Mouse (Mus musculus) forebrain, embryonic 12.5 days (tissue): Measurements from ENCODE around the gene Fam213b. TPM values are rescaled to one million over a fixed set of nuclear protein-coding genes. Genes with fewer than 3 reads are reported as not detected.

ENCODE experiments used
- ATAC-seq: fragments of 200-750 bp; cut with Nextera tagmentation; 2 replicates; pipeline ENCODE4 v1.8.0; 2017; ENCODE audit warnings: moderate TSS enrichment; ENCODE audit not compliant: low FRiP score
- H3K27ac ChIP-seq: fragments of 300-500 bp; sonication (generic); 2 replicates; pipeline ENCODE4 v1.5.1; 2016; ENCODE audit warnings: mild to moderate bottlenecking
- H3K27me3 ChIP-seq: fragments of 300-500 bp; sonication (generic); 2 replicates; pipeline ENCODE4 v1.6.1; 2016; ENCODE audit warnings: mild to moderate bottlenecking
- H3K36me3 ChIP-seq: fragments of 300-500 bp; sonication (generic); replicated peaks from 2 replicates; pipeline ENCODE4 v1.6.1; 2016; ENCODE audit warnings: mild to moderate bottlenecking
- H3K4me1 ChIP-seq: fragments of 300-500 bp; sonication (generic); 2 replicates; pipeline ENCODE4 v1.6.1; 2016
- H3K4me2 ChIP-seq: fragments of 300-500 bp; sonication (generic); 2 replicates; pipeline ENCODE4 v1.6.1; 2016; ENCODE audit warnings: mild to moderate bottlenecking, moderate library complexity
- H3K4me3 ChIP-seq: fragments of 300-500 bp; sonication (generic); replicated peaks from 2 replicates; pipeline ENCODE4 v1.5.1; 2016; ENCODE audit warnings: mild to moderate bottlenecking
- H3K9ac ChIP-seq: fragments of 300-500 bp; sonication (generic); 2 replicates; pipeline ENCODE4 v1.6.1; 2016; ENCODE audit warnings: mild to moderate bottlenecking
- H3K9me3 ChIP-seq: fragments of 300-500 bp; sonication (generic); 2 replicates; pipeline ENCODE4 v1.6.1; 2016
- WGBS: fragments of 180-500 bp; shearing (Covaris S2); methylation state at CpG from one replicate; pipeline ENCODE4 v1.1.7; 2016; 5-methylcytosine and 5-hydroxymethylcytosine counted together
- polyA plus RNA-seq: library from polyadenylated mRNA; unstranded; fragments of >200 nt; fragmentation: Nextera tagmentation; extraction: Ambion mirVana; gene quantifications from 2 replicates; pipeline ENCODE4 v1.2.1, GENCODE M21; 2016

The Fam213b gene
- 29.8 and 30.3 TPM in 2 replicates for polyA plus RNA-seq

DNA sequence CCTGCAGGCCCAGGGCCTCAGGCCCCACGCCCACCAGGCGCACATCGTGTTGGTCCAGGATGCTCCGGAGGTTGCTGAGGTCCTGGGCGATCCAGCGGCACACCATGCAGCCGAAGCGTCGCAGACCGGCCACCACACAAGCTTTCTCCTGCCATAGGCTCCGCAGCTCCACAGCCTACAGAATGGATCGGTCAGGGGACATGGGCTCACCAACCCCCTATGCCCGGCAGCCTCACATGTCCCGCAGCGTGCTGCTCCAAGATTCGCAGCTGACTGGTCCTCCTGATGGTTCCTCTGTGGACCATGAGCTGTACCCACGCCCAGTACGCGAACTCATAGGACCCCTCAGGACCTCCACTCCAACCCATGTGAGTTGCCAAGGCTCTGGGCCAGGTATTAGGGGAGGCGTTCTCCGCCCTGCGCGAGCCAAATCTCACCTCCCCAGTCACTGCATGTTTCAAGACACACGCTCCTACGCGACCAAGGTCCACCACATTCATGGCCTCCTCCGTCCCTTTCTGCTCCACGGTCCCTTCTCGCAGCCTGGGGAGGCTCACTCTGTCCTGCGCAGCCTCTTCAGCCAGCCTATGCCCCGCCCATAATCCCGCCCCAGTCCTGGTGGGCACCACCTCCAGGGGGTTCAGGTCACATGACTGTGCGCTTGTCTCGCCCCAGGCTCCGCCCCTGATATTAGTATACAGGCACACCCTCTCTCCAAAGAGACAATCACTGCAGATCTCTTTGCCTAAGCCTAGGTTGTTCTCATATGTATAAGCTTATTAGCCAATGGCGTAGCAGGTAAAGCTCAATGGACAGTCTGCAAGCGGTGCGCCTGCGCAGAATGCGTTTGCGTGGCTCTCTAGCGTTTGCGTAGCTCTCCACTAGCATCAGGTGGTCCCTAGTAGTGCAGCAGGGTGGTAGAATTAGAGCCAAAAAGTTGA, at the start of gene Fam213b:
Gene Fam213b, minus strand, starts transcription at position 630 of the 941 bp plus-strand sequence.
- Histone ChIP-seq H3K4me3 (peak within 1 kb of the TSS; percentile 56), H3K9ac (peak within 1 kb of the TSS; percentile 67), H3K27ac (peak within 1 kb of the TSS; percentile 63), H3K9me3 (no peaks in the 10 kb centered on the region), H3K4me1 (peaks cover 17% of the 10 kb centered on the region), H3K4me2 (peak within 1 kb of the TSS; percentile 92), H3K27me3 (0 out of 2 replicates have a peak, but pooled peaks cover 22% of the 10 kb centered on the region), H3K36me3 (no peaks in the 10 kb centered on the region)
- ATAC-seq, result peak; percentile 98
- WGBS, result 2% methylated on average over 43 of the region's 43 CpGs

DNA sequence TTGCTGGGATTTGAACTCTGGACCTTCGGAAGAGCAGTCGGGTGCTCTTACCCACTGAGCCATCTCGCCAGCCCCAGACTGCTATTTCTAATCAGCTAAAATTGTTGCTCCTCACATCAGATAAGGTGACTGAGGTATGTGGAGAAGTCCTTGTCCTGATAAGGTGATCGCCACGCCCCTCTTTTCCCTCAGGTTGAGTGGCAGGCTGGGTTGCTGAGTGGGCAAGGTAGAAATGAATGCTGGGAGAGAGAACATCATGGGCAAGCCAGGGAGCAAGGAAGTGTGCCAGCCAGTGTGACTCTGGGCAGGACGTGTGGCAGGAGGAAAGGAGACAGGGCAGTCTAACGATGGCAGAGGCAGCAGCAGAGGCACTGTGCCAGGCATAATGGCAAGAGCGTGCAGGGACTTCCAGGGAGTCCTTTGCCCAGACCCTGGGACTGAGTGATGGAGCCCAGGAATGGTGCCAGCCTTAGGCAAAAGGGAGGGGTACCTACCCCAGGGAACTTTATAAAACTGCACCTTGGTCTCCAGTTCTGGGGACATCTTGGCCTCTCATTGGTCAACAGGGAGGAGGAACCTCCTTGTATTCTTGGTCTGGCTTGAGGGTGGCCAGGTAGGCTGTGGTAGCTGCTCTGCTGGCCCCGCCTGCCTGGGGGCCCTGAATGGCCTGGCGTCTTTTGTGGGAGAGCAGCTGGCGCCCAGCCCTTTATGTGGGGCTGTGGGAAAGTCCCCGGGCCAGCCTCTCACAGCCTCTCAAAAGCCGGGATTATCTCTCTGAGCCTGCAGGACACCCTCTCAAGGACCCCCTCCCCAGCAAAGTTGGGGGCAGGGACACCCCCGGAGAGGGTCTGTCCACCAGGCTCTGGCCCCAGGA, 49.4 kb upstream of the Fam213b start:
- Histone ChIP-seq H3K4me3 (peak overlapping the region; percentile 13; the same call in 1 of the 2 replicates), H3K9me3 (no peaks in the 10 kb centered on the region), H3K36me3 (no peaks in the 10 kb centered on the region), H3K27ac (peak overlapping the region; percentile 95), H3K4me2 (peak overlapping the region; percentile 41), H3K9ac (no peak overlapping the region), H3K27me3 (peaks cover 18% of the 10 kb centered on the region; the same call in 1 of the 2 replicates), H3K4me1 (peaks cover 83% of the 10 kb centered on the region)
- 29% methylated on average over 14 of the region's 14 CpGs for WGBS
- peak; percentile 68 for ATAC-seq

DNA sequence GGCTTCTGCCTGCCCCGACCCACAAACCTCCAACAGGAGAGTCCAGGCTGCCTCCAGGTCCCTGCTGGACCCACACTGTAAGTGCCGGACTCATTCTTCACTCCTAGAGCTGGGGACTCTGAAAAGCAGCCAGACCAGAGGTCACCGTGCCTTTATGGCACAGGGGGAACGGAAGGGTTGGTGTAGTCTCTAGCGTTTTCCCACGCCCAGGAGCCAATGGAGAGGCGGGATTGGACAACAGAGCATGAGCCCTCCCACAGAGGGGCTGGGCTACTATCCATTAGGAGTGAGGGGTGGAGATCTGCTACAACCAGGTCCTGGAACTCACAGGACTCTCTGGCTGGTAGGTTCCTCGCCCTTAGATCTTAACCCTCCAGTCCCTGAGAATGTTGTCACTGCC, 47.4 kb upstream of the Fam213b start:
- 3% methylated on average over 8 of the region's 8 CpGs for WGBS
- no peaks in the 10 kb centered on the region for H3K9me3 ChIP-seq
- H3K4me1 ChIP-seq, result peaks cover 64% of the 10 kb centered on the region

DNA sequence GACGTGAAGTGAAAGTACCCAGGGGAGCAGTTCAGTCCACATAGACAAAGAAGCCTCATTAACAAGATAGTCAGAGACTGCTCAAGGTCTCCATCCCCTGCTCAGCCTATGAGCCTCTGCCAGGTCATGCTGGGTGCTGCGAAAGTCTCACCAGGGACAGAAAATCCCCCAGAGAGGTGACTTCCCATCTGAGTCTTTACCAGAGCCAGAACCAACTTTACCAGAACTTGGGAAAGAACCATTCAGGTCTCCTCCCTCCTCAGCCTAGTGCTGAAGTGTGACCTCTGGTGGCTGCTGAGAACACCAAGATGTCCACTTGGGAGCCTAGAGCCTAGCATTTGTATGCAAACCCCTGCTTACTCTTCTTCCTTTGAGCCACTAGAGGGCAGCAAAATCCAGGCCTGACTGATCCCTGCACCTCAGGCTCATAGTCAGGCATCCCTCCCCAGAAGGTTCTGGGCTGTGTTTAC, 45.2 kb upstream of the Fam213b start:
- H3K9ac ChIP-seq, result no peak overlapping the region
- H3K4me3 ChIP-seq, result no peak overlapping the region
- whole genome bisulfite sequencing, result 22% methylated on average over 2 of the region's 2 CpGs
- no peaks in the 10 kb centered on the region for H3K36me3 ChIP-seq
- peak; percentile 53 for ATAC-seq
- H3K27ac ChIP-seq, result no peak overlapping the region
- no peaks in the 10 kb centered on the region for H3K9me3 ChIP-seq
- peaks cover 5% of the 10 kb centered on the region; the same call in 1 of the 2 replicates for H3K27me3 ChIP-seq
- H3K4me1 ChIP-seq, result peaks cover 45% of the 10 kb centered on the region
- no peak overlapping the region for H3K4me2 ChIP-seq

More for the DNA sequence above, 47.4 kb upstream of the Fam213b start:
- H3K27ac ChIP-seq, result peak overlapping the region; percentile 79
- H3K4me3 ChIP-seq, result peak overlapping the region; percentile 38
- peak overlapping the region; percentile 63 for H3K4me2 ChIP-seq
- peaks cover 5% of the 10 kb centered on the region; the same call in 1 of the 2 replicates for H3K27me3 ChIP-seq
- no peaks in the 10 kb centered on the region for H3K36me3 ChIP-seq
- ATAC-seq, result peak; percentile 80
- H3K9ac ChIP-seq, result peak overlapping the region; percentile 17; the same call in 1 of the 2 replicates

DNA sequence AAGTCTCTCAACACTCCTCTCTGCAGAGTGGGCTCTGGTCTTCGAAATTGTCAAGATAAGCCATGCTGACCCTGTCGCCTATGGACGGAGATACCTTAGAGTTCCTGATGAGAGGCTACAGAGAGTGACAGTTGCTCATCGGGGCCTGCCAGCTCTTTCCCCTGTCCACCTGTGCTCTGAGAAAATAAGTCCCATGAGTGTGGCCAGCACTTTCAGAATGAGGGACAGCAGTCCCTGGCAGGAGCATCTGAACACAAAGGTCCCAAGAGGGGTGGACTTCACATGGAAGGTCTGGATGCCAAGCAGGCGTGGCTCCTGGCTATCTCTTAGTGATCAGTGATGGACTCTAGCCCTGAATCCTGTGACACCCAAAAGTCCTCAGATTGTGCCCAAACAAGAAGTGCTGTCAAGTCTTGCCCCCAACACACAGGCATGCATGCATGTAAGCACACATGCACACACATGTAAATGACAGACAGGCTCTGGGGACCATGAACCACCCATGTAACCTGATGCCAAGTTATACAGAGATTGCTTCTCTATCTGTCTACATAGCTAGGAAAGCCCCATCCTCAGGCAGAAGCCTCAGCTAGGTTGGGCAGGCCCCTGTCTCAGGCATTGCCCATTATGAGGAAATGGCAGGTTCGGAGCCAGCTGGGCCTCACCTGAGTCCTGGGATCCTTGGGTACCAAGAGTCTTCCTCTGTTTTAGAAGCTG, 44.5 kb upstream of the Fam213b start:
- no peaks in the 10 kb centered on the region for H3K9me3 ChIP-seq
- no peak overlapping the region for H3K27ac ChIP-seq
- H3K4me3 ChIP-seq, result no peak overlapping the region
- H3K27me3 ChIP-seq, result peaks cover 5% of the 10 kb centered on the region; the same call in 1 of the 2 replicates
- no peak overlapping the region for H3K9ac ChIP-seq
- 85% methylated on average over 6 of the region's 6 CpGs for WGBS
- no peak overlapping the region for H3K4me2 ChIP-seq
- peaks cover 39% of the 10 kb centered on the region for H3K4me1 ChIP-seq
- ATAC-seq, result no peak
- H3K36me3 ChIP-seq, result no peaks in the 10 kb centered on the region

DNA sequence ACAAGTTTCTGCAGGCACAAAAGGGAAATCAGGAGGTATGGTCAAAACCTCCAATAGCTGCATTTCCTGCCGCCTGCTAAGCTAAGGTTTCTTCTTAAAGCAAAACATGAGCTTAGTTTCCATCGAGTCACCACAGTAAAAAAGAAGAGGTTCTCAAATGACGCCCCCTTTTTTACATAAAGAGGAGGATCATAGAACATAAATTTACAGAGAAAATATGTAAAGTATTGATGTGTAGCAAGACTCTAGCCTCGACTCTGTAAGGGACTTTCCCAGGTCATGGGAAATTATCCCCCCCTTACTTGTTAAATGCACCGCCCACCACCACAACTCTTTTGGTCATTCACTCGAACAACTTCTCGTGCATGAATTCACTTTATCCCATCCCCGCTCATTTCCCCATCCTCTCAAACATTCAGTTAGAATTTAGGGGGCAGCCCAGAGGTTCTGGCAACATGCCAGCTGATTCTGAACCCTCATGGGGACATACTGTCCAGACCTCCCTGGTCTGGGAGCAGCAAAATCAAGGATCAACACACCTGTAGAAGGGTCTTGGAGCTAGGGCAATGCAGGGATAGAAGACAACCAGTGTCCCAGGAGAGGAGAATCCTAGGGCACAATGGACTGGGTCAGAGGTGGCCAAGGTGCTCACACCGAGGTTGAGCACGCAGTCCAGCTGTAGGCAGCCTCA, 43.8 kb upstream of the Fam213b start:
- WGBS, result 87% methylated on average over 10 of the region's 10 CpGs
- H3K4me3 ChIP-seq, result no peak overlapping the region
- no peak for ATAC-seq
- peaks cover 5% of the 10 kb centered on the region; the same call in 1 of the 2 replicates for H3K27me3 ChIP-seq
- no peak overlapping the region for H3K4me2 ChIP-seq
- no peak overlapping the region for H3K9ac ChIP-seq
- H3K27ac ChIP-seq, result no peak overlapping the region
- H3K36me3 ChIP-seq, result no peaks in the 10 kb centered on the region
- H3K9me3 ChIP-seq, result no peaks in the 10 kb centered on the region
- peaks cover 33% of the 10 kb centered on the region for H3K4me1 ChIP-seq

DNA sequence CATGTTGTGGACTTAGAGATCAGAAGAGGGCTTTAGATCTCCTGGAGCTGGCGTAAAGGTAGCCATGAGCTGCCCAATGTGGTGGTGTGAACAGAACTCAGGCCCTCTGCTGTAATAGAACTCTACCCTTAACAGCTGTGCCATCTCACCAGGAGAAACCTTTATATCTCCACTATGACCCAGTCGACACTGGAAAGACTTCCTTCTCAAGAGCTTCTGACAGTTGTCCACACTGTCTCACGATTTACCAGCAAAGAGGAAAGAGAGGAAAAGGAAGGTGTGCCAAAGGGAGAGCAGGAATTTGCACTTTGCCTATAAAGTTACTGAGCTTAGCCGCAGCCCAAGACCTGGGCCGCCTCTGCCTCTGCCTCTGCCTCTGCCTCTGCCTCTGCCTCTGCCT, 42.9 kb upstream of the Fam213b start:
- H3K4me1 ChIP-seq, result peaks cover 26% of the 10 kb centered on the region
- ATAC-seq, result no peak
- peaks cover 5% of the 10 kb centered on the region; the same call in 1 of the 2 replicates for H3K27me3 ChIP-seq
- H3K4me3 ChIP-seq, result no peak overlapping the region
- H3K9ac ChIP-seq, result no peak overlapping the region
- no peaks in the 10 kb centered on the region for H3K9me3 ChIP-seq
- no peaks in the 10 kb centered on the region for H3K36me3 ChIP-seq
- H3K27ac ChIP-seq, result no peak overlapping the region
- 97% methylated on average over 5 of the region's 5 CpGs for WGBS
- no peak overlapping the region for H3K4me2 ChIP-seq

DNA sequence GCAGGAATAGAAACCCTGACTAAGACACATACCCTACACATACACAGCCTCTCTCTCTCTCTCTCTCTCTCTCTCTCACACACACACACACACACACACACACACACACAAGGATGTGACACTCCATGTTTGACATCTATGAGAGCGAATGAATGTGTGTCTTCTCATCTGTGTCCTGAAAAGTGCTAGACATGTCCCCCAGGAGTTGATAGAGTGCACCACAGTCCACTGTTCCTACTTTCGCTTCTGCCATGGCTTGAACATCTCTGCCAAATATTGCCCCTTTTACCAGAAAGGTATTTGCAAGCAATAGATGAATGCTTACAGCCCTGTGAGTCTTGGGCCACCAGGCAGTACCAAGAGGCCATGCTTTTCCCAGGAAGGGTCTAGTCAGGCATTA, 41.2 kb upstream of the Fam213b start:
- WGBS, result 81% methylated on average over 2 of the region's 2 CpGs
- no peak overlapping the region for H3K4me2 ChIP-seq
- no peak overlapping the region for H3K9ac ChIP-seq
- H3K4me3 ChIP-seq, result no peak overlapping the region
- no peaks in the 10 kb centered on the region for H3K9me3 ChIP-seq
- peaks cover 5% of the 10 kb centered on the region; the same call in 1 of the 2 replicates for H3K27me3 ChIP-seq
- ATAC-seq, result no peak
- no peak overlapping the region for H3K27ac ChIP-seq
- H3K36me3 ChIP-seq, result no peaks in the 10 kb centered on the region
- H3K4me1 ChIP-seq, result peaks cover 19% of the 10 kb centered on the region

DNA sequence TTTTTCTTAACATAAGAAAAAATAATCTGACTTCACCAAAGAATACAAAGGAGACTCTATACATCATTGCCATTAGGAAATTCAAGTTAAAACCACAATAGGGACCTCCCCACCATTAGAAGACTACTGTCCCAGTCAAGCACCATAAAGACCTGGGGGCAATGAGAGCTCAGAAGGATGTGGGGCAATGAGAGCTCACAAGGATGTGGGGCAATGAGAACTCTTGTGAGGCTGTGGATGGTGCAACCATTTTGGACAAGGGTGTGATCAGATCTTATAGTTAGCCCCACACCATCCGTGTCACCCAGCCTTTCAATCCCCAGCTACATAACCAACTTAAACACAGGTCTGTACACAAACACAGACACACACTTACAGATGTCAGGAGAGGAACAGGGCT, 38.8 kb upstream of the Fam213b start:
- Histone ChIP-seq H3K4me3 (no peak overlapping the region), H3K36me3 (no peaks in the 10 kb centered on the region), H3K27ac (no peak overlapping the region), H3K4me1 (peaks cover 10% of the 10 kb centered on the region; the same call in 1 of the 2 replicates), H3K9me3 (no peaks in the 10 kb centered on the region), H3K27me3 (0 out of 2 replicates have a peak, but pooled peaks cover 8% of the 10 kb centered on the region), H3K9ac (no peak overlapping the region), H3K4me2 (no peak overlapping the region)
- WGBS, result 80% methylated on average over 1 of the region's 1 CpGs
- ATAC-seq, result no peak

DNA sequence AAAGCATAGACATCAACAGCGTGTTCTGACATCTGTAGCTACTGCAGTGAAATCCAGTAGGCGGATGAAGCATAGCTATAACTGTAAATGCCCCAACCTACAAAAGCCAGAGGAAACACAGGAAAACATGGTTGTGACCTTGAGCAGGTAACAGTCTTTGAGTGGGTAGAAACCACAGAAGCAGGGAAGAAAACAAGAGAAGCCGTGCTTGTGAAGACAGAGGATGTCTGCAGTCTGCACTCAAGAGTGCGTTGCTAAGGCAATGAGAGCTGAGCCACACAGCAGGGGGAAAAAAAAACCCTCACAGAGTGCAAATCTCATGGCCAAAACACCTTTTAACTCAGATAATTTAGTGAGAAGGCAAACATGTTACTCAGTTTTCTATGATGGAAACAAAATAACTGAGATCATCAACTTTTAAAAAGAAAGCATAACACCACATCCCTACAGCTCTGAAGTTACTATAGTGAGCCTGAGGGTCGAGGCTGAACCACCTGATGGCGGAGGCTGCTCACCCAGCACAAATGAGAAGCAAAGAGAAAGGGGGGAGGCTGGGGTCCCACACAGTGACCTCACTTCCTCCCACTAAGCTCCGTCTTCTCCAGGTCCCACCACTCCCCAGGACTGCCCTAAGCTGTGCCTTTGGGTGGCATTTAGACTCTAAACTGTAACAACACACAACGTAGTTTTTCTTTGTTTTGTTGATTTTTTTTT, 37.8 kb upstream of the Fam213b start:
- Histone ChIP-seq H3K9ac (no peak overlapping the region), H3K4me2 (no peak overlapping the region), H3K9me3 (no peaks in the 10 kb centered on the region), H3K27ac (no peak overlapping the region), H3K36me3 (no peaks in the 10 kb centered on the region), H3K4me1 (peaks cover 10% of the 10 kb centered on the region; the same call in 1 of the 2 replicates), H3K27me3 (0 out of 2 replicates have a peak, but pooled peaks cover 8% of the 10 kb centered on the region), H3K4me3 (no peak overlapping the region)
- no peak for ATAC-seq
- WGBS, result 51% methylated on average over 8 of the region's 8 CpGs
